Mouse (Mus musculus): Measurements from ENCODE around the gene Col1a2. TPM values are rescaled to one million over a fixed set of nuclear protein-coding genes. Genes with fewer than 3 reads are reported as not detected.

Gene Col1a2
- total and polyA plus RNA-seq, 3 experiments: not detected

DNA sequence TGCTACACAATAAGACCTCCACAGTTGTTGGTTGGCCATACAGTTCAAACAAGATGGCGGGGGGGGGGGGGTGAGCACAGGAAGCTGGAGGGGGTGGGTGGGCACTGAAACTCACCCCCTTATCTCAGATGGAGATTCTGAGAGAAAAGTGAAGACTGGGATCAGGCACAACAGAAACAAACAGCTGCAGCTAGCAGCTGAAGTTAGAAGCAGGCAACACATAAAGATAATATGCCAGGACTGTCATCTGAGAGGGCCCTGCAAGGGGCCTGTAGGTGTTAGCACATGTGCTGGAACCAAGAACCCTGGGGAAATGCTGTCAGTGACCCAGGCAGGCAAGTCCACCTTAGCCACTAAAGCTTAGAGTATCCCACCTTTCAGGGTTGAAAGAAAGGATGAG, 8.2 kb upstream of the Col1a2 start:
- no peaks in the 10 kb centered on the region for H3K79me2 ChIP-seq (ENCODE audit: control insufficient read depth, insufficient read depth, low read length, poor library complexity)
- H3K4me1 ChIP-seq (ENCODE audit: control insufficient read depth in 1 of 2, insufficient read depth in 2 of 2, low read length in 2 of 2): no peaks in the 10 kb centered on the region
- no peak overlapping the region for H3K9ac ChIP-seq (ENCODE audit: control insufficient read depth, low read depth, low read length, poor library complexity, severe bottlenecking)
- H3K36me3 ChIP-seq (ENCODE audit: control insufficient read depth in 1 of 2, insufficient read depth in 2 of 2, low read length in 2 of 2): no peaks in the 10 kb centered on the region
- no peaks in the 10 kb centered on the region for H3K9me3 ChIP-seq (replicated peaks; ENCODE audit: insufficient read depth, low read length)
- TF ChIP-seq RCOR1 (IDR thresholded peaks at IDR 0.05; ENCODE audit: low read depth, low read length): no peak
- peaks cover 8% of the 10 kb centered on the region in 2 experiments for H3K27me3 ChIP-seq (ENCODE audit: control insufficient read depth in 1 of 2, insufficient read depth in 2 of 2, low read length in 2 of 2)
- no peak overlapping the region for H3K27ac ChIP-seq (ENCODE audit: control insufficient read depth, low read depth, low read length)
- H3K4me3 ChIP-seq (ENCODE audit: control insufficient read depth in 1 of 2, insufficient read depth in 1 of 2, low read depth in 2 of 2, low read length in 2 of 2): no peak overlapping the region
- DNase-seq (ENCODE audit: low read depth, low spot score): no peak

- no peaks in the 10 kb centered on the region for H3K79me2 ChIP-seq (ENCODE audit: control insufficient read depth, insufficient read depth, low read length, poor library complexity)
- H3K27ac ChIP-seq (ENCODE audit: control insufficient read depth, low read depth, low read length): no peak overlapping the region
- H3K9ac ChIP-seq (ENCODE audit: control insufficient read depth, low read depth, low read length, poor library complexity, severe bottlenecking): no peak overlapping the region
- H3K4me3 ChIP-seq (ENCODE audit: control insufficient read depth in 1 of 2, insufficient read depth in 1 of 2, low read depth in 2 of 2, low read length in 2 of 2): no peak overlapping the region
- no peaks in the 10 kb centered on the region for H3K36me3 ChIP-seq (ENCODE audit: control insufficient read depth in 1 of 2, insufficient read depth in 2 of 2, low read length in 2 of 2)
- H3K27me3 ChIP-seq (ENCODE audit: control insufficient read depth in 1 of 2, insufficient read depth in 2 of 2, low read length in 2 of 2): peaks cover 12 to 22% of the 10 kb centered on the region in 2 experiments
- H3K4me1 ChIP-seq (ENCODE audit: control insufficient read depth in 1 of 2, insufficient read depth in 2 of 2, low read length in 2 of 2): no peaks in the 10 kb centered on the region
- H3K9me3 ChIP-seq (replicated peaks; ENCODE audit: insufficient read depth, low read length): no peaks in the 10 kb centered on the region
- TF ChIP-seq USF1 (IDR thresholded peaks at IDR 0.05; ENCODE audit: low read depth, low read length) (no peak), CHD2 (IDR thresholded peaks at IDR 0.05; ENCODE audit: low read length) (no peak), ELF1 (IDR thresholded peaks at IDR 0.05; ENCODE audit: low read depth, low read length) (no peak), MAZ (IDR thresholded peaks at IDR 0.05; ENCODE audit: low read depth, low read length) (no peak), SMC3 (IDR thresholded peaks at IDR 0.05; ENCODE audit: low read depth, low read length) (no peak), TBP (IDR thresholded peaks at IDR 0.05; ENCODE audit: low read depth, low read length) (no peak), ETS1 (IDR thresholded peaks at IDR 0.05; ENCODE audit: low read depth, low read length) (no peak), SIN3A (IDR thresholded peaks at IDR 0.05; ENCODE audit: low read length) (no peak), RCOR1 (IDR thresholded peaks at IDR 0.05; ENCODE audit: low read depth, low read length) (no peak), ZKSCAN1 (IDR thresholded peaks at IDR 0.05; ENCODE audit: low read depth, low read length) (no peak), ZMIZ1 (IDR thresholded peaks at IDR 0.05; ENCODE audit: low read depth, low read length) (no peak), BHLHE40 (IDR thresholded peaks at IDR 0.05; ENCODE audit: borderline replicate concordance, low read depth, low read length) (no peak)
- DNase-seq (ENCODE audit: low read depth, low spot score): no peak
Observed at GRCm38 (mm10) chr6:4503106-4503505, 1.5 kb upstream of the Col1a2 start.

DNA sequence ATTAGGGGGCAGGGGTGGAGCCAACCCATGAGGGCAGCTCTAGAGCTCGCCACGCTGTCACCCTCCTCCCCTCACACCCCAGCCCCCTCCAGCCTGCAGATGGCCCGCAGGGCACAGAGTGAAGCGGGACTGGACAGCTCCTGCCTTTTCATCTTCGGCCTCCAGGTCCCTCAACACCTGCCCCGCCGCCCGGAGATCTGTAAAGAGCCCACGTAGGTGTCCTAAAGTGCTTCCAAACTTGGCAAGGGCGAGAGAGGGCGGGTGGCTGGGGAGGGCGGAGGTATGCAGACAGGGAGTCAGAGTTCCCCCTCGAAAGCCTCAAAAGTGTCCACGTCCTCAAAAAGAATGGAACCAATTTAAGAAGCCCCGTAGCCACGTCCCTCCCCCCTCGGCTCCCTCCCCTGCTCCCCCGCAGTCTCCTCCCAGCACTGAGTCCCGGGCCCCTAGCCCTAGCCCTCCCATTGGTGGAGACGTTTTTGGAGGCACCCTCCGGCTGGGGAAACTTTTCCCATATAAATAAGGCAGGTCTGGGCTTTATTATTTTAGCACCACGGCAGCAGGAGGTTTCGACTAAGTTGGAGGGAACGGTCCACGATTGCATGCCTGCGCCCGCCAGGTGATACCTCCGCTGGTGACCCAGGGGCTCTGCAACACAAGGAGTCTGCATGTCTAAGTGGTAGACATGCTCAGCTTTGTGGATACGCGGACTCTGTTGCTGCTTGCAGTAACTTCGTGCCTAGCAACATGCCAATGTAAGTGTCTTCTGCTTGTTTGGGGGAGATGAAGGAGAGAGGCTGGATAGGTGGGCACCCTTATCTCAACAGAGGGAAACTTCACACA, 764 bp downstream of the Col1a2 start:
- Histone ChIP-seq H3K9me3 (replicated peaks; ENCODE audit: insufficient read depth, low read length) (no peaks in the 10 kb centered on the region), H3K27me3 (ENCODE audit: control insufficient read depth in 1 of 2, insufficient read depth in 2 of 2, low read length in 2 of 2) (peaks cover 12 to 22% of the 10 kb centered on the region in 2 experiments), H3K27ac (ENCODE audit: control insufficient read depth, low read depth, low read length) (no peak overlapping the region), H3K9ac (ENCODE audit: control insufficient read depth, low read depth, low read length, poor library complexity, severe bottlenecking) (no peak overlapping the region), H3K79me2 (ENCODE audit: control insufficient read depth, insufficient read depth, low read length, poor library complexity) (no peaks in the 10 kb centered on the region), H3K36me3 (ENCODE audit: control insufficient read depth in 1 of 2, insufficient read depth in 2 of 2, low read length in 2 of 2) (no peaks in the 10 kb centered on the region), H3K4me3 (ENCODE audit: control insufficient read depth in 1 of 2, insufficient read depth in 1 of 2, low read depth in 2 of 2, low read length in 2 of 2) (no peak overlapping the region), H3K4me1 (ENCODE audit: control insufficient read depth in 1 of 2, insufficient read depth in 2 of 2, low read length in 2 of 2) (no peaks in the 10 kb centered on the region)
- TF ChIP-seq CTCF (IDR thresholded peaks at IDR 0.05 in 2 of 3, conservative IDR thresholded peaks at IDR 0.05 in 1 of 3; ENCODE audit: control insufficient read depth in 1 of 3, insufficient read depth in 1 of 3, low read depth in 2 of 3, low read length in 3 of 3, poor library complexity in 1 of 3, severe bottlenecking in 1 of 3) (no peak), MAX (IDR thresholded peaks at IDR 0.05; ENCODE audit: low read length) (no peak), ELF1 (IDR thresholded peaks at IDR 0.05; ENCODE audit: low read depth, low read length) (no peak), GATA1 (IDR thresholded peaks at IDR 0.05; ENCODE audit: low read depth, low read length) (no peak), USF2 (IDR thresholded peaks at IDR 0.05; ENCODE audit: borderline replicate concordance in 1 of 2, insufficient read depth in 1 of 2, low read depth in 1 of 2, low read length in 2 of 2) (no peak), MAZ (IDR thresholded peaks at IDR 0.05; ENCODE audit: low read depth, low read length) (no peak)
- no peak for DNase-seq (ENCODE audit: low read depth, low spot score)

Measured in MEL (cell line).